Mouse (Mus musculus) left cerebral cortex, postnatal 25 days (tissue): Measurements from ENCODE around the gene Ubl4b. TPM values are rescaled to one million over a fixed set of nuclear protein-coding genes. Genes with fewer than 3 reads are reported as not detected.

Experiments used
- DNase-seq, 2 experiments: peaks; one replicate each; pipeline ENCODE4 v3.0.0; 2022; ENCODE audit warnings: low spot score in 2 of 2, mixed read lengths in 1 of 2
- intact Hi-C: fragments of 180-260 bp; cut with DNase I; formaldehyde crosslinking; loops from one replicate; pipeline ENCODE4 v1.15.1; 2025
- total RNA-seq, 2 experiments: library from RNA; stranded (reverse); gene quantifications; 2 replicates each; pipeline ENCODE4 v1.2.3; 2021

The Ubl4b gene
- total RNA-seq, 2 experiments from 2014 or later = 0.23 TPM; not detected in 1

DNA sequence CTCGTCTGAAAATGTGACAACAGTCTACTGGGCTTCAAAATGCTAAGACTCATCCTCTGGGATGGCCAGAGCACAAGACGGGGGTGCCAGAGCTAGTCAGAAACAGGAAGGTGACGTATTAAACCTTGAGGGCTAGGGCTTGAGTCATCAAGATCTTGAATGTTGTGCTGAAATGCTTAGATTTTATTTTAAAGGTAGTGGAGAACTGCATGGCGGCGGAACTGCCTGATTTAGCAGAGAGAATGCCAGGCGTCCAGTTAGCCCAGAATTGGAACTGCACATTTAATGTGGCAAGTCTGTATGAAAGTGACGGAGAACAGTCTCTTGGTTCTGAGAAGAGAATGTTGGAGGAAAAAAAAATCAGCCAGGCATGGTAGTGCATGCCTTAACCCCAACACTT is 19.9 kb downstream of the Ubl4b start:
- DNase-seq = peak in 1 of 2 experiments; percentile 87
- intact Hi-C loops = no loop called here

DNA sequence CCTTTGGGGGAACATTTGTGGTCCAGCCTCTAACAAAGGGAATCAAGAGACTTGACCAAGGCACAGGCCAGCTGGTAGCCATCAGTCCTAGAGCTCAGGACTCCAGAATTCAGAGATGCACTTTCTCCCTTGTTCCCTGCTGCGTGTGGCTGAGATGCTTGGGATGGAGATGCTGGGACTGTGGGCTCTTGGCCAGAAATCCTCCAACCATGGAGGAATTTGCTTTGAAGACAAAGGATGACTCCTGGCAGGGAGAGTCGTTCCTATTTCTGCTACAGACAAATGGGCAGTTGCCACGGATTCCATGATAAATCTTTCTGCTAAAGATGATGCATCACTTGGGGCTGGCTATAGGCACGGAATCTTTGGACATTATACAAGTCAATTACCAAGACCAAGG is 21.3 kb downstream of the Ubl4b start:
- intact Hi-C loops = no loop called here
- DNase-seq = no peak

DNA sequence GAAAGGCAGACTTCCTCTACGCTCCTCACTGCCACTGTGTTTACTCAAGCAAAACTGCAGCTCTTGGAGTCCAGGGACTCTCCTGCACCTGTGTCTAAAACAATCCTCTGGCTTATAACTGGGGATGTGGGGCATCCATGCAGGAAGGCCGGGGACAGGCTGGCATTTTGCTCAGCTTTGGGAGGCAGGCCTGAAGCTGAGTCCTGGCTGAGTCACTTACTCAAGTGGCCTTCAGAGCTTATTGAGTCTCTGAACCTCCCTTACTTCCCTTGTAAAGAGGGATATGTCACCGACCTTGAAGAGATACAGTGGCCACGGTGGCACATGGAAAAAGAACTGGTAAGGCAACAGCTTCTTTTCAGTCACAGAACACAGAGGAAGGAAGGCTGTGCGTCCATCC is 24.3 kb downstream of the Ubl4b start:
- intact Hi-C loops = no loop called here
- DNase-seq = no peak

DNA sequence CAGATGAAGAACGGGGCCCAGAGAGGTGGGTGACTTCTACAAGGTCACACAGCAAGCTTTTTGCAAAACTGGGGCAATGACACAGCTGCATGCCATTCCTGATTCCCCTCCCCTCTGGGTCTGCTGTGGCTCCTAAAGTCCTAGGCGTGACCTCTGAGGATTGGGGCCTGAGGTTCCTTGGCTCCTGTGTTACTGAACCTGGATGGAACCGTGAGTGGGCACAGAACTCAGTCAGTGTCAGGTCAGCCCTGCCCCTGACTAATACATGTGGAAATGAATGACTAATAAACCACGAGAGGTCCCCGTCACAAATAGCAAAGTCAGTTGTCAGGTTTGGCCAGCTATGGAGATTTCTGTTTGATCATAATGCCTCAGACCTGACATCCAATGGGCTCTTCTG is 25.7 kb downstream of the Ubl4b start:
- DNase-seq = no peak
- intact Hi-C loops = no loop called here

DNA sequence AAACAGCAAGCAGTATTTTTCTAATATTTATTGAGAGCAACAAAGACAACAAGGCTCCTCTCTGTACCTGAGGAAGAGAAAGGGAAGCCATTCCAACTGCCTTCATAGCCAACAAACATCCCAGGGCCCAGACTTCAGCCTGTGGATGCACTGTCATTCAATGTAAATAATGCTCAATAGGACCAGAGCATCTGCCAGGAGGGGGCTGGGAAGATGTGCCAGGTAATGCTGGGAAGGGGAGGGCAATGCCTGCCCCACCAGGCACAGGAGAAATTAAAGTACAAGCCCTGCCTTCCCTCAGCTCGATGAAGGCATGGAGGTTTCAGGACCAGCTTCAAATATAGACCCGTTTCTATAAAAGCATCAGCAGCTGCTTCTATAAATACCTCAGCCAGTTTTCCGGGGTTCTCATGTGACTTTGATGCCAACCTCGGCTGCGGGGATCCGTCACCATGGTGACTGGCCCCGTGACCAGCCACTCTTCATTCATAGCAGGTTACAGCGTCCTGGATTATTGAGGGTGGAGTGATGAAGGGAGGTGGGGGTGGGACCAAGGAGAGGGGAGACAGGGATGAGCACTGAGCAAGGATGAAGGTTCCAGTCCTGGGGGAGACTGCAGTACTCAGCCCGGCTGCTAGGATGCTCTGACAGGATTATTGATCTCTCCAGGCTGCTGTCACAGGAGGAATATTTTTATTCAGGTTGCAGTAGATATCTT is 26.3 kb downstream of the Ubl4b start:
- peak; percentile 88 to 98 for DNase-seq
- intact Hi-C loops = no loop called here

DNA sequence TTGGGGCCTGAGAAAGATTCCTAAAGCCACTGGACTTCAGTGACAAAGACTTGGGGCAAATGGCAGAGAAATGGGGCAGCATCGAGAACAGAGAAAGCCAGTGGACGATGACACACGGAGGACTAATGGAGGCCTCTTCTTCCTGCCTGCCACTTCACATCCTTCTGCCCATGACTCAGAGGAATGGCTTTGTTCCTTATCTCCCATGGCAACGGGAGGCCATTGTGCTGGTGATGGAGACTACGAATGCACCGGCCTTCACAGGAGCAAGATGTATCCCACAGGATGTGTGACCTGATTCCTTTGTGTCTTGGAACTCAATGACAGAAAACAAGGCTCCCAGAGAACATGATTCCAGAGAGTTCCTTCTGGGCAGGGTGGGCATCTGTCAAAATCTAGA is 30.3 kb downstream of the Ubl4b start:
- intact Hi-C loops = no loop called here

DNA sequence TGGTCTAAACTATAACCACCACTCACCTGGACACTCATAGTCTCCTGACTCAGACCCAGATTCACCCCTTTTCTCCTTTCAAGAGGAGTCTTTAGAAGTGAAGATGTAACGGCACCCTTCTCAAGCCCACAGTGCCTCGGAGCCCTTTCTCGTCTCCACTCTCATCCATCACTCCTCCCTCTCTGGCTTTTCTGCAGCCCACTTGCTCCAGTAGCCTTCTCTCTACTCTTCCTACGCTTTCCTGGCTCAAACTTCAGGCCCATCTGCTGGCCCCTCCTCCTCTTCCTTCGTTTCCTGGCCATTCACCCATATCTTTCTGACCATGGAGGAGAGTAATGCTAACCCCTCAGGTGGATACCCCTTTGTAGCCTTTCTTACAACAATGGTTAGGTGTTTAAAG is 33.9 kb downstream of the Ubl4b start:
- intact Hi-C loops = no loop called here
- DNase-seq = peak in 1 of 2 experiments; percentile 64

More for the DNA sequence above, 30.3 kb downstream of the Ubl4b start:
- no peak for DNase-seq

DNA sequence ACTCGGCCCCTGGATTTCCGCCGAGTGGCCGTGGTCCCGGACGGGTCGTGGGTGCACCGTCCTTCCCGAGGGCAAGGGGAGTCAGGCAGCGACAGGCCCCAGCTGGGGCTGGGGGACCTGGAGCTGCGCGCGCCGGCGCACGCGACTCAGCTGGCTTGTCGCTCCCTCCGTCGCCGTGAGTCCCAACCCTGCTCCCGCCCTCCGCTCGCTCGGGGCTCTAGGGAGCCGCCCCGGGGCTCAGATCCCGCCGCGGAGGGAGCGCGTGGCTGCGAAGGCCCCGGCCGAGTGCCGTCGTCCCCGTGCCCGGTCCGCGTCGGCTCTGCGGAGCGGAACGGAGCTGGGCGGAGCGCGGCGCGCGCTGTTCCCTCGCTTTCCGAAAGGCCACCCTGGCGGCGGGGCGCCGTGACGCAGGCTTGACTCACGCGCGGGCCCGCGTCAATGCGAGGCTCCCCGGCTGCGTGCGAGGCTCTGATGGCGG is 37.2 kb downstream of the Ubl4b start, which contains the start of gene Slc6a17:
Gene Slc6a17, minus strand, starts transcription at position 388 of the 478 bp plus-strand sequence.
- peak; percentile 86 to 89 for DNase-seq
- intact Hi-C loops = no loop called here

DNA sequence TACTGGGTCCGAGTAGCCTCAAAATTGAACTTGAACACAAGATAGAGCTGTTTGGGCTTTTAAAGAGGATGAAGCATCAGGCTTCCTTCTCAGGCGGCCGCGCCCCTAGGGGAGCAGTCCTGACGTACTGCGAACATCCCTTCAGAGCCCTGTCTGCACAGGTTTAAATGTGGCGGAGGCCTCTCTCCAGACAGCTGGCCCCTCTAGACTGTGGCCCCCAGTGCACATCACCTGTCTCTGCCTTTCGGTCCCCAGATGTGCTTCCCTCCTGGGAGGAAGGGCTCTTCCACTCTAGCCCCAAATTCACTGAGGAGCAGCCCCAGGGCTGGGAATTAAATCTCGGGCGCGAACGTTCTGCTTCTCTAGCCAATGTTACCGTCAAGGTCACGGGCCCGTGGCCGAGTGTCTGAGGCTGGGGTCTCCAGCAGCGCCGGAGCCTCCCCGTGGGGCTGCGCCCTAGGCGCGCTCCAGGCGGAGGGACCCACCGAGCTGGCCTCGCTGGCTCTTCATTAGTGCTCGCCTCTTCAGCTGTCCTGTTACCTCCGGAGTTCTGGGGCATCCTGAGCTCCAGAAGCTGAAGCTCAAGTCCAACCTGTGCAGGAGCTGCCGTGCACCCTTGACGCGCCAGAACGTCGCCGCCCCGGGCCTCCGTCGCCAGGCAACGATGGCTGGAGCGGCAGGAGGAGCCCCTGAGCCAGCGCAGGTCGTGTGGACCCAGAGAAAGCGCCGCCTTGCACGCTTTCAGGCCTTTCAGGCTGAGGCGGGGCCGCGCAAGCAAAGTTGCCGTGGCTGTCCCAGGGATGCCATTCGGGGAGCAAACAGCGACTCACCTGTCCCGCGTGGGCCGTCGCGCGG is 37.9 kb downstream of the Ubl4b start:
- DNase-seq = peak; percentile 54 to 61
- intact Hi-C loops = no loop called here

DNA sequence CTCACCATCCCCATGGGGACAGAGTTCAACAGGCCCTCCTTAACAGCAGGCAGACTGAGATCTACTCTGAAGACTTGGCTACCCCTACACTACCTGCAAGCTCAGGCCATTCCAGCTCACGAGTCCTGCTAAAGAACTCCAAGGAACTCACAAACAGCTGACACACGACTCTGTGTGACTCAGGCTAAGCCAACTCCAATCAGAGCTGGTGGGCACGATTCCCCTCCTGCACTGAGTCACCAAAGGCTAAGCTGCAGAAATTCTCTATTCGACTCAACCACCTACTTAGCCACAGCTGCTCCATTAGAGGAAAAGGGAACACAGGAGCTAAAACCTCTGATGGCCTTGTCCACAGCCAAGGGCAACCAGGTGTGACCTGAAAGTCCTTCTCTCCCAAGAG is 38.9 kb downstream of the Ubl4b start:
- intact Hi-C loops = no loop called here
- peak in 1 of 2 experiments; percentile 84 for DNase-seq

DNA sequence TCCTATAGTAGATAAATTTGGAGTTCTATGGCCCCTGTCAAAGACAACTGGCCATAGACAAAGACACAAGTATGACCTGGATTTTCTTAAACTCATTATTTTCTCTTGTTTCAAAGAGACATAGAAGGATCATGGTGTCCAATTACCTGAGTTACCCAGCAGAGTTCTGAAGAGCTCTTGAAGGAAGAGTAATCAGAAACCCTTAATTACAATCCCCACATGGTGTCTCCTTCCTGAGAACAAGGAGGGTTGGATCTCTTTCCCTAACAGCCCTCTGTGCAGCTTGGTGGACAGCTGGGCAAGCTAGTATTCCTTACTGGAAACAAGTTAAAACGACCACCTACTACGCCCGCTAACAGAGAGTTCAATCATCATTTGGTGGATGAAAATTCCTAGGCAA is 43.5 kb downstream of the Ubl4b start:
- no peak for DNase-seq
- intact Hi-C loops = no loop called here

DNA sequence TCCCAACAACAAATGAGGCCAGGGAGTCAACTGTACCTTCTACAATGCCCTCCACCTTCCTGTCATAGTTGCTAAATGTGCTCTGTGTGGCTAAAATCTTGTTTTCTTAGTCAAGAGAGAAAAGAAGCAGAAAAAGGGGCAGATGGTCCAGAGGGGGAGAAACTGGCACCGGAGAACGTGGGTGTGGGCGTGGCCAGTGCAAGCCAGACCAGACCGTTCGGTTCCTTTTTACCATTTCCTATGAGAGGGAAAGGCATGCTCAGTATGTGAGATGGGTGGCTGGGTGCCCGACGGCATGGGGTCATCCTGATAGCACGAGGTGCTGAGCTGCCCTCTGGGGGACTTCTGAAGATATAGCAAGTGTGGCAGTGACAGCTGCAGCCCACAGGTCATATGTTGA is 46.2 kb downstream of the Ubl4b start:
- intact Hi-C loops = no loop called here
- DNase-seq = peak; percentile 50 to 82

DNA sequence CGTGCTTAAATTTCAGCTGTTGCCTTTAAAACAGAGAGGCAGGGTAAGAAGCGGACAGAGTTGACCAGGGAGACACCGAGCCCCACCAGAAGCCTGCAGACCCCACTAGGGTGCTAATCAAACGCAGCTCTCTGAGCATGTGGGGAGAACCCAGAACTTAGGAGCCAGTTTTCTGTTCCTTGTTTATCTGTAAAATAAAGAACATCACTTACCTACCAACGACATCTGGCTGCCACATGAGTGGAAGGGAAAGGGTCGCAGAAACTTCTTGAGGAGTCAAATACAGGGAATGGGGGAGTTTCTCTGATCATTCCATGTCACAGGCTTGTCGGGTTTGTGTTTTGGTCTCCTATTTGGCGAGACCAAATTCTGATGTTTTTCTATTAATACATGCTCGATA is 46.9 kb downstream of the Ubl4b start:
- no peak for DNase-seq
- intact Hi-C loops = loop anchor here (2.0 kb wide), 1 partner anchor 29 kb away; no protein-coding TSS in a partner anchor

DNA sequence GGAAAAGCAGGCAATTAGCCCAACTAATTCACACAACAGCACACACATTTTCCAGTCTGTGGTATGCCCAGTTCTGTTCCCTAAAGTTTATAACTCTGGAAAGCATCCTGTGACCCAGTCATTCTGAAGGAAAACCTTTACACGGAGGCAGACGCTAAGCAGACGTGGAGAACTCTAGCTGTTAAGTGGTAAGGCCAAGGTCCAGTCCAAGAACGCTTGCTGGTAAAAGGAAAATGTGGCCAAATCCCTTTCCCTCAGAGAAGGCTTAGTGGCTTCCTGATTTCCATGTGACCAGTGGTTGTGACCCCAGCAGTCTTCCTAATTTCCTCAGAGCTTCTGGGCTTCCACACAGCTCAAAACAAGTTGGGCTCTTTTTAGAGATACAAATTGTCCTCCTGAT is 48.3 kb downstream of the Ubl4b start:
- intact Hi-C loops = loop anchor here (2.0 kb wide), 1 partner anchor 30 kb away; no protein-coding TSS in a partner anchor
- DNase-seq = no peak

DNA sequence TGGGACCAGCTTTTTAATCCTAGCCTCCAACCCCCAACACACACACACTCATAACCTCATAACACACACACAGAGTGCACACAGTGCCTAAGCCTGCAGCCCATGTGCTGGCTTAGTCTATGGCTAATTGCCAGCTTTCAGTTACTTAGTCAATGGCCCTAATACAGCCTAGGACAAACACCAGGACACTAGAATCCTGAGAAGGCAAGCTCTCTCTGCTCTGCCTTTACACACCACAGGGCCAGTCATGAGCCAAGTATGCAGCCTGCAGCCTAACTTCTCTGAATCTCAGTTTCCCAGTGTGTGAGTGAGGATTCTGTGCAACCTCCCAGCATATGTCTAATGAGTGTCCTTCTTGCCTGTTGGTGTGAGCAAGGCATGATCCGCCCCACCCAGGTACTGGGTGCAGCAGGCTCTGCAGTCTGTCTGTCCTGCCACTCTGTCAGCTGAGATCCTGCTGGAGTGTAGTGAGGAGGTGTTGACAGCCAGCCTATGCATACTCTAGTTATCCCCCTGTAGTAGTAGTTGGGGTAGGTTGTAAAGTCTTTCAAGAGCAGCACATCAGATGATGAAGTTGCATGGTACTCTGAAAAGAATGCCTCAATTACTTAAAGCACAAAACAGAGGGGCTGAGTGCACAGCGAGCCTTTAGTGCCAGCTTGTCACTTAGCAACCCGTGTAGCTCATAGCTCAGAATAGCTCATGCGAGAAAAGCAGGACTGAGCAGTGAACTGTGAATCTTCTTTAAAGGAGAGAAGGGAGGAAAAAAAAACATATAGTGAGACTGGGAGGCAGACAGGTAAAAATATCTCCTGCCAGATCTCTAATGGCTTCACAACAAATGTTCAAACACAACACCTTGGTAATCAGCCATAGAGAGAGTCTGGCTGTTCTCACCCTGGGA is 49.2 kb downstream of the Ubl4b start:
- intact Hi-C loops = loop anchor here (2.0 kb wide), 1 partner anchor 31 kb away; no protein-coding TSS in a partner anchor

DNA sequence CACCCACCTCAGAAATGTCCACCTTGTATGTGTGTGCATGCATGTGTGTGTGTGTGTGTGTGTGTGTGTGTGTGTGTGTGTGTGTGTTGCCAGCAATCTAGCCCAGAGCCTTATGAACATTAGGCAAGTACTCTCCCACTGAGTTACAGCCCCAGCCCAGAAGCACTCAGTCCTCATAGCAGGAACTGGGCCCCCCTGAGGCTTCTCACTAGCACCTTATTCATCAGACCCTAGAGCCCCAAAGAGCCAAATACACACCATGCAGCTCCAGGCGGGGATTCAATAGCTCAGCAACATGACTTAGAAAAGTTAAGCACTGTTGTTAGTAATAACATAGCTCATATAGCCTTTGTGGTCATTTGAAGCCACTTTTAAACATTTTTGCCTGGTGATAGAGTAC is 50.3 kb downstream of the Ubl4b start:
- DNase-seq = no peak
- intact Hi-C loops = no loop called here

More for the DNA sequence above, 49.2 kb downstream of the Ubl4b start:
- peak; percentile 68 to 90 for DNase-seq

DNA sequence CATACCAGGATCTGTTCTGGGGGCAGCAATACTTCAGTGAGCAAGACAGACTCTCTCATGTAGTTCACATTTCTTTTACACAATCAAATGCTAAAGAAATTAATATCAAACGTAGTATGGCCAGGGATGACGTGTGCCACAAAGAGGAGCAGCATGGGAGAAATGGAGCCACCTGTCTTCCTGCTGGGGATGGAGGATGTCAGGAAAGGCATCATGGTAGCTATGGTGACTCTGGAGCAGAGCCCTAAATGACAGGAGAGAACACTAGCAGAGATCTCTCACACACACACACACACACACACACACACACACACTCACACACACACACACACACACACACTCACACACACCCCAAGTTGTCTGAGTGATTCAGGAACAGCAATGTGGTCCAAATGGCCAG is 51.2 kb downstream of the Ubl4b start:
- intact Hi-C loops = no loop called here
- no peak for DNase-seq
